Mouse (Mus musculus) ovary, postnatal 14 days (tissue): Measurements from ENCODE around the gene Slc24a3.
A peak's percentile ranks its signal among the peaks of the same experiment; 100 is the strongest.

ENCODE experiments used
- DNase-seq: peaks from one replicate; pipeline ENCODE4 v3.0.0; 2022; ENCODE audit warnings: low spot score

The Slc24a3 gene

GRCm38 (mm10) chr2:145621119-145621518 lies 453.6 kb downstream of the Slc24a3 start:
- DNase-seq, result no peak

GRCm38 (mm10) chr2:145631123-145631798 lies 463.7 kb downstream of the Slc24a3 start:
- no peak for DNase-seq

GRCm38 (mm10) chr2:145631799-145632174 lies 464.2 kb downstream of the Slc24a3 start:
- no peak for DNase-seq

DNA sequence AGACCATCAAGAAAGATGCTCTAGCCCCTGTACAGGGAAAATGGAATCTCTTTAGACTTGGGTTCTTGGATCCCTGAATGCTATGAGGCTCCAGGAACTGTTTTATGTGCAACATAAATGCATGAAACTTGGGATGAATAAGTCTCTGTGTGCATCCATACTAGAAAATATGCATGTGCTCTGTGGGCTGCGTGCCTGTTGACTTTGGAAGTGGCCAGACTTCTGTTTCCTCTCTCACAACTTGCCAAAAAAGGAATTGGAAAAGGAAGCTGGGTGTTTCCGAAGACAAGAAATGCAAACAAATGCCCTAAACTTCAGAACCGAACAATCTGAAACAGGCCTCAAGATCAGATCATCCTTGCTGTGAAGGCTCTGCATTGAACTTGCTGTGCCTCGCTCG lies 466.3 kb downstream of the Slc24a3 start:
- no peak for DNase-seq

DNA sequence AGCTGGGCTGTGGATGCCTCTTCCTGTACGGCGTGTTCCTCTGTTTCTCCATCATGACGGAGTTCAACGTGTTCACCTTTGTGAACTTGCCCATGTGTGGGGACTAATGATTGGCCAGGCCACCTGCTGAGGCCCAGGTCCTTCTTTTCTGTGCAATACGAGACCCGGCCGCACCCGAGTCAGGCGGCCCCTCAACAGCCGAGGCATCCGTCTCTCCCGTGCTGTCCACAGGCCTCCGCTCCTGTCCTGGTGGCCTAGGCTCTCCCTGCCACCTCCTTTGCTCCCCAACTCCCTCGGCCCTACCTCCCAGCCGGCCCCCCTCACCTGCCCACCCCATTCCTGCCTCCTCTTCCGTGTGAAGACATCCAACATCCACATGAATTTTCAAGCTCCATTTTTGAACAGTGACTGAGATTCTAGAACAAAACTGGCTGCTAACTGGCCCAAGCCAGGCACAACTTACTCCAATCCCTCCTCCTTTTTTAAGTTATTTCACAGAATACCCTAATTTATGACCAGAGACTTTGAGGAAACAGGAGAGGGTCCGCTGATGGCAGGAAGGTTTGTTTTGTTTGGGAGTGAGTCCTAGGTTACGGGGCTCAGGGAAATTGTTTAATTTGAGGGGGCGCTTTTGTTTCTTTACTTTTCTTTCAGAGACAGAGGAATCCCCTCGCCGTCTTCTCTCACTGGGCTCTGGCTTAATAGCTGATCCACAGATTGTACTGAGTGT lies 472.9 kb downstream of the Slc24a3 start:
- no peak for DNase-seq

DNA sequence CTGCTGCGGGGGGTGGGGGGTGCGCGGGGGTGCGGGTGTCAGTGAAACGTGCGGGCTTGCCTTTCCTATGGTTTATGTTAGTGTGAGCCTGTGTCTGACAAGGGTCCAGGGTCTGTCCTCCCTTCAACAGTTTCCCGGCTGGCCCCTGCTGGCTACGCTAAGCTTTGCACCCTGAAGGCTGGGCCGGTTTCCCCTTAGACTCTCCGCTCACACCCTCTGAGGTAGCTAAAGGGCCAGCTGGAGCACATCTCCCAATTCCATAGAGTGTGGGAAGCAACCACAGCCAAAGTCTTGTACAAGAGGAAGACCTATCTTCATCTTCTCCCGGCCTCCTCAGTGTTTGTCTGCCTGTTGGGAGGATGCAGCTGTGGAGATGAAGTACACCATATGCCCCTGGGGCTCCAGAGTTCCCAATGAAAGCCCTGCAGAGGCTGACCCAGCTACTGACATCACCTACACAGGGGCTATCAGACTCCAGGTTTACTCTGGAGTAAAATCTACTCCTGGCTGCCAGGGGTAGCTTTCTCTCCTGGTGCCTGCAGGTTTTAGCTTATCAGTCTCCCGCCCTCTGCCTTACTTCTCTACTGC lies 487.9 kb downstream of the Slc24a3 start:
- DNase-seq, result no peak

DNA sequence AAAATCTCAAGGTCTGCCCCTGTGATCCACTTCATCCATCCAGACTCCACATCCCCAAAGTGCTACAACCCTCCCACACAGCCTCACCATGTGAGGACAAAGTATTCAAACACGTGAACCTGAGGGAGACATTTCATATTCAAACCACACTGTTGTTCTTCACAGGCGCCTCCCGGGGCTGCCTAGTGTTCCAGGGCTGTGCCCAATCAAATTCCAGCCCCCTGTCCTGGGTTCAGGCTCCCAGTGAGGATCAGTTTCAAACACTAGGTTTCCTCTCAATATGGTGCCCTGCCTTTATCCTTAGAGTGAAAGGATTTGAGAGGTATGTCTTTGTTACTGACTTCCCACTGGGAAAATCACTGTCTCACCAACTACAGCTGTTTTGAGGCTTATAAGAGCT lies 488.6 kb downstream of the Slc24a3 start:
- no peak for DNase-seq

GRCm38 (mm10) chr2:145656716-145657115 lies 489.2 kb downstream of the Slc24a3 start:
- no peak for DNase-seq

DNA sequence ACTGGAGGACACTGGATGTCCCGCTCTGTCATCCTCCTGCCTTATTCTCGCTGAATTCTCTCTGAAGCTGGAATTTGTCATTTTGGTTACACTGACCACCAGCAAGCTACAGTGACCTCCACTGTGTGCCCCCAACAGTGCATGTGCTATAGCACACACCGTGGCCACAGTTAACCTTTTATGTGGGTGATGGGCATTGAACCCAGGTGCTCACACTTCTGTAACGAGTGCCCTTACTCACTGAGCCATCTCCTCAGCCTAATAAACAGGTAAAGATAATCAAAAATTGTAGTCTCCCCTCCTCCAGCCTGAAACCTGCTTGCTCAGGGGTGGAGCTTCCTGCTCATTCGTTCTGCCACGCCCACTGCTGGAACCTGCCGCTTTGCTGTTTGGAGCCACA lies 493.7 kb downstream of the Slc24a3 start:
- no peak for DNase-seq

DNA sequence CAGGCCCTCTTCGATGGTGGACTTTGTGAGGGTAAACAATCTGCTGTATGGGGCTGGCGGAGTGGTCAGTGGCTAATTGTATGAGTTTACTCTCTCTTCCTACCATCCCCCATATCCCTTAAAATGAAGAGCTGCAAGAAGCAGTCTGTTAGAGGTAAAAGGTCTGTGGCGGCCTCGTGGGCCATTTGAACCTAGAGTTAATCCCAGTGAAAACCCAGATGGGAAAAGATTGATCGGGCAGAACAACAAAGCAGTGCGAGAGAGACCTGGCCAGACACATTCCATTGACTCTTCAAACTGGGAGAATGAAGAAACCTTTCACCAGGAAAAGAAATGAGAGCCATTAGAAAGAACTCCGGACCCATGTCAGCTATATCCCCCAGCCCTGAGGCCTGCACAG lies 496.3 kb downstream of the Slc24a3 start:
- no peak for DNase-seq

DNA sequence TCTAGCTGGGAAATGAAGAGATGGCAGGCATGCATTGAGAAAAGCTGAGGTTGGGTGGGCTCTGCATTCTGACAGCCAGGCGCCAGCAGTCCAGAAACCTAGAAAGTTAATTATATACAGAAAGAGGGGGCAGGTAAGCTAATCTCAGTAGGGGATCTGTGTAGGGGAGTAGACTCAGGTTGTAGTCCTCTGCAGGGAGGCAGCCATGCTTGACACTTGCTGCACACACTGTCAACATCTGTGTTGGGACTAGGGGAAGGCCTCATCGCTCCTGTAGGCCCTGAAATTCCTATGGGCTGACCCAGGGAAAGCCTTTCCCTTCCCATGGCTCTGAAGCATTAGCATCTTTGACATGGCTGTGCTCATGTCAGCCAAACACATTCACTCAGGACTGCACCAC lies 496.8 kb downstream of the Slc24a3 start:
- DNase-seq, result no peak

DNA sequence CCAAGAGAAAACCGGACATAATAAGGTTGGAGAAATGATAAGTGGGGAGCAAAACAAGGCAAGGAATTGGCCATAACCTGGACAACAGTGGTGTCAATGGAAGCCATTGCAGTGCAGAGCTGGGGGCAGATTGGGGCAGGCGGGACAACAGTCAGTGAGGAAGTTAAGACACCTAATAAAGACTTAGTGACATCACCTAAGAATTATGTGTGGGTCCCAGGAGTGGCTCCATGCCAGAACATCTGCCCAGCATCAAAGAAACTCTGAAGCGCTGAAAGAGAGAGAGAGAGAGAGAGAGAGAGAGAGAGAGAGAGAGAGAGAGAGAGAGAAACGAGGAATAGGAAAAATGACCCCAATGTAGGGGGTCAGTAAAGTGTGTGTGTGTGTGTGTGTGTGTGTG lies 500.6 kb downstream of the Slc24a3 start:
- DNase-seq, result no peak

- DNase-seq, result no peak
Observed at GRCm38 (mm10) chr2:145670131-145670530, 502.6 kb downstream of the Slc24a3 start.

- no peak for DNase-seq
Observed at GRCm38 (mm10) chr2:145674496-145675141, 507.1 kb downstream of the Slc24a3 start.

- DNase-seq, result peak; percentile 62
Observed at GRCm38 (mm10) chr2:145675142-145675755, 507.7 kb downstream of the Slc24a3 start, which contains the start of gene Rin2. Rin2 (plus strand) TSS chr2:145675215.

GRCm38 (mm10) chr2:145675756-145676543 lies 508.4 kb downstream of the Slc24a3 start:
- peak; percentile 34 for DNase-seq

GRCm38 (mm10) chr2:145676544-145676925 lies 509.0 kb downstream of the Slc24a3 start:
- DNase-seq, result no peak

DNA sequence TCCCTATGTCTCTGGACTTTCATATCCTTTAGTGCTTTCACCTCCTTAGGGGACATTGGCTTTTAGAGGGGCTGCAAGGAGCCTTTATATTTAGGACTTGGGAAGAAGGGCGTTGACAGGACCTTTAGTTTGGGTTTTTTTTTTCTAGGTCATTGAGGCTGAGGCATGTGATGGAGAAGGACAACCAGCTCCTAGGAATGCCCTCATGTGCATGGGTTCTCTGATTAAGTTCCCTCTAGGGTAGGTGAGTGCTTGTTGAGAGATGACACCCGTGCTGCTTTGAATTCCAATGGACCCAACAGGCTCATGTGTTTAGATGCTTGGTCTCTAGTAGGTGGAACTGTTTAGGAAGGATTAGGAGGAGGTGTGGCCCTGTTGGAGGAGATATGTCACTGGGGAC lies 509.4 kb downstream of the Slc24a3 start:
- DNase-seq, result no peak

GRCm38 (mm10) chr2:145680141-145680540 lies 512.6 kb downstream of the Slc24a3 start:
- no peak for DNase-seq

DNA sequence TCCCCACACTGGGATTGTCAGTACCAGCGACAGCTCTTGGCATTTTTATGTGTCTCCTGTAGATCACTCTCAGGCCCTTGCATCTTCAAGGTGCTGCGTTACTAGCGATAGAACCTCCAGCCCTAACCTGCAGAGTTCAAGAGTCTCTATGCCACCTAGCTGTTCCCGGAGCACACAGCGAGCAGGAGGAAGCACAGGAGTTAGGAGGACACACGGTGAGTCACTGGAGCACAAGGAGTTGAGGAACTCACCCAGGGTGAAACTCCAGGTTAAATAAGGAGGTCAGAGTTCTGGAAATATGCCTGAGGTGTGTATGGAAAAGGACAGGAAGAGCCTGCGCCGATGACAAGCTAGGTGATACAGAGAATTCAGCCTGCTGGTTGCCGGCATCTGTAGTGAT lies 513.2 kb downstream of the Slc24a3 start:
- no peak for DNase-seq

- no peak for DNase-seq
Observed at GRCm38 (mm10) chr2:145681626-145682025, 514.1 kb downstream of the Slc24a3 start.

- DNase-seq, result no peak
Observed at GRCm38 (mm10) chr2:145682924-145683323, 515.4 kb downstream of the Slc24a3 start.
